Mouse (Mus musculus) layer of hippocampus, adult 9-11 months (tissue): ENCODE measurements around the gene Aff3.

Experiments
- DNase-seq: peaks from one replicate; pipeline ENCODE4 v3.0.0; 2022

Aff3 gene

GRCm38 (mm10) chr1:38532581-38532980, 132.2 kb downstream of the Aff3 start:
- no peak for DNase-seq

GRCm38 (mm10) chr1:38528607-38529006, 136.1 kb downstream of the Aff3 start:
- DNase-seq: no peak

- no peak for DNase-seq
These were observed 138.2 kb downstream of the Aff3 start for GRCm38 (mm10) chr1:38526568-38526967.

- DNase-seq: no peak
These were observed 143.1 kb downstream of the Aff3 start for GRCm38 (mm10) chr1:38521651-38522050.

- no peak for DNase-seq
These were observed 148.5 kb downstream of the Aff3 start for GRCm38 (mm10) chr1:38516225-38516624.

- DNase-seq: no peak
These were observed 150.1 kb downstream of the Aff3 start for GRCm38 (mm10) chr1:38514634-38515011.

- DNase-seq: no peak
These were observed 150.7 kb downstream of the Aff3 start for GRCm38 (mm10) chr1:38513970-38514633.

GRCm38 (mm10) chr1:38512258-38513081, 152.3 kb downstream of the Aff3 start:
- DNase-seq: peak; percentile 63

GRCm38 (mm10) chr1:38511076-38511475, 153.7 kb downstream of the Aff3 start:
- DNase-seq: no peak

- no peak for DNase-seq
These were observed 155.5 kb downstream of the Aff3 start for GRCm38 (mm10) chr1:38509301-38509700.

- DNase-seq: no peak
These were observed 157.0 kb downstream of the Aff3 start for GRCm38 (mm10) chr1:38507636-38508179.

- no peak for DNase-seq
These were observed 158.4 kb downstream of the Aff3 start for GRCm38 (mm10) chr1:38506396-38506795.

GRCm38 (mm10) chr1:38503431-38504089, 161.2 kb downstream of the Aff3 start:
- DNase-seq: no peak

GRCm38 (mm10) chr1:38502797-38503196, 162.0 kb downstream of the Aff3 start:
- DNase-seq: no peak

GRCm38 (mm10) chr1:38501231-38501630, 163.5 kb downstream of the Aff3 start:
- DNase-seq: no peak

- no peak for DNase-seq
These were observed 165.3 kb downstream of the Aff3 start for GRCm38 (mm10) chr1:38499500-38499899.

- no peak for DNase-seq
These were observed 167.2 kb downstream of the Aff3 start for GRCm38 (mm10) chr1:38497576-38497975.

GRCm38 (mm10) chr1:38496886-38497528, 167.7 kb downstream of the Aff3 start:
- DNase-seq: no peak

- no peak for DNase-seq
These were observed 169.5 kb downstream of the Aff3 start for GRCm38 (mm10) chr1:38495284-38495683.

- DNase-seq: no peak
These were observed 175.0 kb downstream of the Aff3 start for GRCm38 (mm10) chr1:38489733-38490132.

- no peak for DNase-seq
These were observed 176.0 kb downstream of the Aff3 start for GRCm38 (mm10) chr1:38488667-38489210.

- no peak for DNase-seq
These were observed 176.9 kb downstream of the Aff3 start for GRCm38 (mm10) chr1:38487884-38488283.

GRCm38 (mm10) chr1:38483191-38483590, 181.6 kb downstream of the Aff3 start:
- DNase-seq: no peak
